Comparison of ENCODE assay signal across 24 mouse cellular contexts in genomic region chr10:62089486-62089885, GRCm38 (mm10). TPM values are rescaled to one million over a fixed set of nuclear protein-coding genes. Genes with fewer than 3 reads are reported as not detected.
DNase-seq lines count a peak whose midpoint lies in the region; ATAC-seq lines count a peak whose summit lies in the region.
"Had no signal": no experiment of that assay in that cellular context is flagged by ENCODE, and none has a peak within 500 bp of the region (broad histone marks: within the 10 kb centered on the region; RNA-seq: fewer than 3 reads in every experiment).

No protein-coding gene starts in this region.

- peak; percentile 16 for DNase-seq in kidney, adult 11 months
- DNase-seq in kidney, postnatal 4 days = no peak
- peak; percentile 51 for DNase-seq in kidney, adult 9 months
- DNase-seq in kidney, adult 18-20 months = no peak
- DNase-seq in kidney, postnatal 10 days = no peak
- DNase-seq: adrenal gland, adult 8-10 months; adrenal gland, postnatal 14 days; adrenal gland, postnatal 36 days; B cell, adult 2 months; cerebellum, adult 11-12 months; cerebellum, adult 2 months; cerebellum, adult 9-10 months; cerebellum, postnatal 10 days; cerebellum, postnatal 25 days had no signal

- no peaks in the 10 kb centered on the region for H3K36me3 ChIP-seq in kidney, embryonic 16.5 days (ENCODE audit: insufficient read depth, low read length)
- H3K36me3 ChIP-seq: embryonic facial prominence, embryonic 10.5 days; embryonic facial prominence, embryonic 12.5 days; forebrain, embryonic 15.5 days; G1E had no signal

- no peak overlapping the region for H3K9ac ChIP-seq in kidney, embryonic 16.5 days (replicated peaks; ENCODE audit: low read length)
- H3K9ac ChIP-seq: embryonic facial prominence, embryonic 12.5 days; forebrain, embryonic 13.5 days; forebrain, embryonic 15.5 days had no signal

- H3K4me3 ChIP-seq in kidney, embryonic 16.5 days (ENCODE audit: low read length) = no peak overlapping the region
- H3K4me3 ChIP-seq: embryonic facial prominence, embryonic 10.5 days; embryonic facial prominence, embryonic 12.5 days; forebrain, embryonic 13.5 days; forebrain, embryonic 15.5 days had no signal

- 0 out of 2 replicates have a peak overlapping the region, but pooled peaks have one; percentile 29 for H3K27ac ChIP-seq in kidney, embryonic 16.5 days (ENCODE audit: low read length)
- H3K27ac ChIP-seq: embryonic facial prominence, embryonic 12.5 days; forebrain, embryonic 13.5 days; forebrain, embryonic 15.5 days had no signal

- peaks cover 5% of the 10 kb centered on the region for H3K9me3 ChIP-seq in kidney, embryonic 16.5 days (ENCODE audit: low read length)
- H3K9me3 ChIP-seq: embryonic facial prominence, embryonic 10.5 days; embryonic facial prominence, embryonic 12.5 days; forebrain, embryonic 13.5 days; forebrain, embryonic 15.5 days; G1E had no signal

- peaks cover 3% of the 10 kb centered on the region; the same call in 1 of the 2 replicates for H3K4me1 ChIP-seq in kidney, embryonic 16.5 days (ENCODE audit: insufficient read depth, low read length)
- H3K4me1 ChIP-seq: embryonic facial prominence, embryonic 12.5 days; forebrain, embryonic 13.5 days; forebrain, embryonic 15.5 days had no signal

- ATAC-seq in kidney, embryonic 16.5 days (ENCODE audit: low FRiP score, low TSS enrichment) = peak; percentile 27; the same call in 1 of the 2 replicates
- ATAC-seq: activated CD4-positive, CD25-positive, alpha-beta regulatory T cell, adult 4 months; CD4-positive, CD25-positive, alpha-beta regulatory T cell, adult 4 months; forebrain, embryonic 13.5 days; forebrain, embryonic 15.5 days; Patski had no signal

- no peak overlapping the region for H3K4me2 ChIP-seq in kidney, embryonic 16.5 days (replicated peaks; ENCODE audit: low read depth, low read length)
- H3K4me2 ChIP-seq: embryonic facial prominence, embryonic 12.5 days; forebrain, embryonic 13.5 days; forebrain, embryonic 15.5 days had no signal

- H3K27me3 ChIP-seq in kidney, embryonic 16.5 days (ENCODE audit: insufficient read depth, low read length) = no peaks in the 10 kb centered on the region
- H3K27me3 ChIP-seq: embryonic facial prominence, embryonic 12.5 days; forebrain, embryonic 13.5 days; forebrain, embryonic 15.5 days had no signal

RNA-seq across cellular contexts. Expression of gene Neurog3, which starts 43.4 kb away (rescaled TPM):
- not detected in 2 replicates for polyA plus RNA-seq in kidney, embryonic 16.5 days (2015; fragmentation: Nextera tagmentation; extraction: Ambion mirVana)
- polyA plus RNA-seq: activated CD4-positive, CD25-positive, alpha-beta regulatory T cell, adult 4 months; CD4-positive, CD25-positive, alpha-beta regulatory T cell, adult 4 months; embryonic facial prominence, embryonic 14.5 days; G1E; Patski had no signal

RNA-seq across cellular contexts. Expression of gene Fam241b, which starts 54.2 kb away (rescaled TPM):
- 13.9 and 16.7 TPM in 2 replicates for polyA plus RNA-seq in kidney, embryonic 16.5 days (2015; fragmentation: Nextera tagmentation; extraction: Ambion mirVana)

Comparison
In these comparisons a context has a peak if more than half of its experiments do, and no peak if none do; other contexts are left out.
1. DNase-seq: peak in kidney, adult 11 months (single experiment) and kidney, adult 9 months (single experiment); none in kidney, postnatal 4 days (0 of 2), kidney, adult 18-20 months (single experiment) and kidney, postnatal 10 days (single experiment).